Comparison of ENCODE assay signal across 33 mouse cellular contexts in genomic region chr5:83260059-83260458, GRCm38 (mm10).
"Had no signal": no experiment of that assay in that cellular context is flagged by ENCODE, and none has a peak within 500 bp of the region (broad histone marks: within the 10 kb centered on the region; RNA-seq: fewer than 3 reads in every experiment).

No protein-coding gene starts in this region.

- DNase-seq: heart, adult 2 months; heart, postnatal 10 days; heart, postnatal 14 days; heart, postnatal 36 days; heart, postnatal 4 days; kidney, adult 11 months; kidney, adult 18-20 months; kidney, adult 2 months; kidney, adult 8-10 months; kidney, adult 9 months; kidney, postnatal 10 days; kidney, postnatal 14 days; kidney, postnatal 25 days; kidney, postnatal 36 days; kidney, postnatal 4 days; layer of hippocampus, adult 9-11 months; layer of hippocampus, postnatal 36 days had no signal

- ATAC-seq: hindbrain, embryonic 16.5 days; hindbrain, postnatal 0 days; inflammation-experienced regulatory T-cells, adult 6 months had no signal

- H3K4me2 ChIP-seq: heart, embryonic 11.5 days; heart, embryonic 12.5 days; heart, embryonic 13.5 days; heart, embryonic 15.5 days; hindbrain, embryonic 12.5 days; hindbrain, embryonic 13.5 days; hindbrain, embryonic 14.5 days; hindbrain, embryonic 15.5 days; kidney, embryonic 15.5 days had no signal

- H3K36me3 ChIP-seq: heart, embryonic 10.5 days; heart, embryonic 12.5 days; heart, embryonic 13.5 days; heart, embryonic 15.5 days; hindbrain, embryonic 10.5 days; hindbrain, embryonic 12.5 days; hindbrain, embryonic 13.5 days; hindbrain, embryonic 15.5 days; kidney, embryonic 15.5 days had no signal

- H3K9me3 ChIP-seq: heart, embryonic 10.5 days; heart, embryonic 12.5 days; heart, embryonic 13.5 days; heart, embryonic 15.5 days; hindbrain, embryonic 10.5 days; hindbrain, embryonic 12.5 days; hindbrain, embryonic 13.5 days; hindbrain, embryonic 15.5 days; kidney, embryonic 15.5 days had no signal

- H3K4me3 ChIP-seq: heart, adult 2 months; heart, embryonic 10.5 days; heart, embryonic 12.5 days; heart, embryonic 13.5 days; heart, embryonic 15.5 days; hindbrain, embryonic 10.5 days; hindbrain, embryonic 12.5 days; hindbrain, embryonic 13.5 days; hindbrain, embryonic 15.5 days; kidney, embryonic 15.5 days; layer of hippocampus, adult 2 months had no signal

- H3K27ac ChIP-seq: heart, adult 2 months; heart, embryonic 10.5 days; heart, embryonic 13.5 days; heart, embryonic 15.5 days; hindbrain, embryonic 10.5 days; hindbrain, embryonic 12.5 days; hindbrain, embryonic 13.5 days; hindbrain, embryonic 14.5 days; hindbrain, embryonic 15.5 days; hindbrain, postnatal 0 days; kidney, embryonic 15.5 days; kidney, postnatal 0 days; layer of hippocampus, adult 2 months had no signal

- H3K4me1 ChIP-seq: heart, embryonic 10.5 days; heart, embryonic 12.5 days; heart, embryonic 13.5 days; heart, embryonic 15.5 days; hindbrain, embryonic 10.5 days; hindbrain, embryonic 12.5 days; hindbrain, embryonic 13.5 days; hindbrain, embryonic 15.5 days; kidney, embryonic 15.5 days had no signal

- H3K27me3 ChIP-seq: heart, embryonic 12.5 days; heart, embryonic 13.5 days; heart, embryonic 15.5 days; hindbrain, embryonic 12.5 days; hindbrain, embryonic 13.5 days; hindbrain, embryonic 15.5 days; kidney, embryonic 15.5 days had no signal

- H3K9ac ChIP-seq: heart, embryonic 12.5 days; heart, embryonic 13.5 days; heart, embryonic 15.5 days; hindbrain, embryonic 12.5 days; hindbrain, embryonic 13.5 days; hindbrain, embryonic 14.5 days; hindbrain, embryonic 15.5 days; kidney, embryonic 15.5 days had no signal
